Mouse (Mus musculus) CH12.LX (cell line): ENCODE measurements around the gene Zic5.

Experiments used
- MAX ChIP-seq: IDR thresholded peaks from 2 replicates; pipeline ENCODE4 v1.6.1; 2011; ENCODE audit warnings: low read length, improper control_type of control experiment
- USF1 ChIP-seq: IDR thresholded peaks from 2 replicates; pipeline ENCODE4 v1.6.1; 2014; ENCODE audit warnings: low read depth, mild to moderate bottlenecking, inconsistent platforms, low read length, improper control_type of control experiment
- ZNF384 ChIP-seq: IDR thresholded peaks from 2 replicates; pipeline ENCODE4 v1.6.1; 2012; ENCODE audit warnings: low read depth, low read length, improper control_type of control experiment, inconsistent platforms

- no peak for TF ChIP-seq ZNF384
- TF ChIP-seq USF1: no peak
- no peak for TF ChIP-seq MAX
Measured at GRCm38 (mm10) chr14:122487366-122487765, 21.9 kb upstream of the Zic5 start.
